Mouse (Mus musculus) urinary bladder, adult 2 months (tissue): ENCODE results near the gene Muc20. TPM values are rescaled to one million over a fixed set of nuclear protein-coding genes. Genes with fewer than 3 reads are reported as not detected.

Experiments used
- DNase-seq: peaks from one replicate; pipeline ENCODE4 v3.0.0; 2022; ENCODE audit warnings: low spot score
- polyA plus RNA-seq: library from polyadenylated mRNA; depleted of rRNA; stranded (reverse); fragments of >200 nt; gene quantifications from 2 replicates; pipeline ENCODE4 v1.2.3, GENCODE M21; 2012

The Muc20 gene
- polyA plus RNA-seq, 1 experiment, result 0.19 TPM

DNA sequence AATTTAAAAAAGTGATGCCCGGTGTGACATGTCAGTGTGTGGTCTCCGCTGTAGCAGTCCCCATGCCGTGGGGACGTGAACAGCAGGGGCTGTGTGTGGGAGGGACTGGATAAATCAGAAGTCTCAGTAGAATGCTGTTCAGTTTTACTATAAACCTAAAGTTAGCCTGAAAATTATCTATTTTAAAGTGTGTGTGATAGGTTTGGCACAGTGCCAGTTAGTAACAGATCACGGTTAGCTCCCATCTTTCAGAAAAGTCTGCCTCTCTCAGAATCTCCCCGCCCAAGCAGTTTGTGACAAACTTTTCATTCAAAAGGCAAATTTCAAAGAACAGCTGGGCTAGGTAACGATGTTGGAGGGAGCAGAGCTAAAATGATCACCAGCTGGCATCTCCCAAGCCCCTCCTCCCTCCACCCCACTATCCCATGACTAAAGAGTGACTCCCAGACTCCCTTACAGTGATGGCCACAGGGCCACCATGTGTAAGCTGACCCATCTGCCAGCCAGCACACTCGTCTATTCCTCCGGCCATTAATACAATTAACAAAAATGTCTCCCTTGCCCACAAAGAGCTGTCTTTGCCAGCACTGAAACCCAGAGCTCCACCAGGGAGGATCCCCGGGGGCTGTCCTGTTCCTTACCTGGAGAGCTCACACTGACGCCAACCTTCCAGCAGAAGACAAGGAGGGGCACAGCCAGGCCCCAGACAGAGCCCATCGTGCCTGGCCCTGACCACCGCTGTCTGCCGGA is 384 bp downstream of the Muc20 start:
- no peak for DNase-seq

DNA sequence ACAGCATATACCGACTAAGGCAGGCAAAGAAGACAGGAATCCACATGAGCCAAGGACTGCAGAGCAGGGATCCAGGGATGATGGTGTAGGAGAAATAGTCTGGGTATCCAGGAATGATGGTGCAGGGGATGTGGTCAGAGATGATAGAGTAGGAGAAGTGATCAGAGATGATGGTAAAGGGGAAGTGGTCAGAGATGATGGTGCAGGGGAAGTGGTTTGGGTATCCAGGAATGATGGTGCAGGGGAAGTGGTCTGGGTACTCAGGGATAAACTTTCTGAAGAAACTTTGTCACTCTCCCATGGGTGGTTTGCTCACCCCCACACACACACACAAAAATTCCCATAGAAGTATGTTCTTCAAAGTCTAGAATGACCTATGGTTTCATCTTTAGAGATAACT is 2.1 kb downstream of the Muc20 start:
- DNase-seq, result no peak

- DNase-seq, result no peak
Observed at GRCm38 (mm10) chr16:32790056-32790455, 7.2 kb downstream of the Muc20 start.

DNA sequence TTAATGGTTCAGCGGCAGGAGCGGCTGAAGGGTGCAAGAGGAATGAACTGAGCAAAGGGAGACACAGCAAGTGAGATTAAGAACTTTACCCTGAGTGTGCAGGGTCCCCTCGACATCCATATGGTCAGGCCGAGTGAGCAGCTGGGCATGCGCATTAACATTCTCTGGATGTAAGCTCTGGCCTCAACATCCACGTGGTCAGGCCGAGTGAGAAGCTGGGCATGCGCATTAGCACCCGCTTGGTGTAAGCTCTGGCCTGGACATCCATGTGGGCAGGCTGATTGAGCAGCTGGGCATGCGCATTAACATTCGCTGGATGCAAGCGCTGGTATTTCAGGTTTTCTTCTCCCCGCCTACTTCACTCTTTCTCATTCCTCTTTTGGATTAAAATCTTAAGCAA is 12.4 kb downstream of the Muc20 start:
- DNase-seq, result no peak

- no peak for DNase-seq
Observed at GRCm38 (mm10) chr16:32783324-32784062, 13.7 kb downstream of the Muc20 start.

DNA sequence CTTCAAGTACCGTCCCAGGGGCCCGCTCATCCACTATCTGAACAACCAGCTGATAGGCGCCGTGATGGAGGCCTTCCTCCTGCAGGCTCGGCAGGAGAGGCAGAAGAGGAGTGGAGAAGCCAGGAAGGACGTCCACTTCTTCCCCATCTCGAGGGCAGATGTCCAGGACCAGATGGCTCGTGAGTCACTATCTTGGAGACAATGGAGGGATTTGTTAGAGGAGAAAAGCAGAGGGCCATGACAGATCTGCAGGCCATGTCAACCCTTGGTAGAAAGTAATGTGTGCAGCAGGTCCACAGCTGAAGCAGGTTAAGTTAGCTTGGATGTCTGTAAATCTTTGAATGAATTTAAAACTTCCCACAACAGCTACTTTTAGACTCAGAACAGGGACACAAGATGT is 18.3 kb downstream of the Muc20 start:
- DNase-seq, result no peak

GRCm38 (mm10) chr16:32776676-32777075 is 20.6 kb downstream of the Muc20 start:
- no peak for DNase-seq

DNA sequence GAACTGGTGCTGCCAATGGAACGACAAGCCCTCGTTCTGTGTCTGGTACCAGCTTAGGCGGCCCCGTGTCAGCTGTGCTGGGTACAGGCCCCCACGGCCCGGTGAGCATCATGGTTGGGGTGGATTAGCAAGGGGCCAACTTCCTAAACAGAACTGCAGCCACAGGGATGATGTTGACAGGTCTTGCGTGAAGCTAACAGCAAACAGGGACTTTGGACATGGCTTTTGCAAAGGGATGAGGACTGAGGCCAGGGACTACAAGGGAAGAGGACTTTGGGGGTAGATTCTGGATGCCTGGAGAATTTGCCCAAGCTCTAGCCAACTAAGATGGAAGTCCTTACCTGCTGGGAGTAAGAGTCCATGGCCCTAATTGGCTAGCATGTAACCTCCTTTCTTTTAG is 30.3 kb downstream of the Muc20 start:
- DNase-seq, result no peak

DNA sequence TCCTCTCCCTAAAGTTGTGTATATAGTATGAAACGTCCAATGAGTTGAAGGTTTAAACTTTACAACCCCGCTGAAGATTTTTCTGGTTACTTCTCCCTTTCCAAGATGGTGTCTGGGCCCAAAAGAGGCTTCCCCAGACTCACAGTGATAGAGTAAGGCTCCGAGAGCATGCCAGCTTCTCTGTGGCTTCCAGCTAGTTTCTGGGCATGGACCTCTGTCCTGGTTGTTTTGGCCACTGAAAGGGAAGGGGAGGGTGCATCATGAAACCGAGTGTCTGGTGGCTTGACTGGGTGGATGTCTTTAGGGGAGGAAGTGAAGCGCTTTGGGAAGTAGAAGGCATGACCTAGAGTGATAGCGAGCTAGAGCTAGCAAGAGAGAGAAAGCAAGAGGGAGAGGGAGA is 32.3 kb downstream of the Muc20 start:
- no peak for DNase-seq

DNA sequence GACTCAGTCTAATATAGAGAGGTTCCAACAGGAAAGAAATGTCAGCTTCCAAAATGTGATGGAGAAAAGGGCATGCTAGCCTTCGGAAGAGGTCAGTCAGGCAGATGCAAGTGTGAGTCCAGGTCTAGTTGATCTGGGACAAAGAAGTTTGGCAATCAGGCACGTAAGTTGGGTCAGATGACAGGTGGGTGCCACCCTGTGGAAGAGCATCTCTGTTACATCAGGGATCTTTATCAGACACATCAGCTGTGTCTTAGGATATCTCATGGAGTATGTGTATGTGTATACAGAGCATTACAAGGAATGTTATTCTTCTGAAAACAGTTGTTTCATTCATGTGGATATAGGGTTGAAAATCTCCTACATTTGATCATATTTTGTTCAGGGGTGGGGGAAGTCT is 32.7 kb downstream of the Muc20 start:
- DNase-seq, result no peak

- DNase-seq, result no peak
Observed at GRCm38 (mm10) chr16:32750242-32751127, 46.8 kb downstream of the Muc20 start.

DNA sequence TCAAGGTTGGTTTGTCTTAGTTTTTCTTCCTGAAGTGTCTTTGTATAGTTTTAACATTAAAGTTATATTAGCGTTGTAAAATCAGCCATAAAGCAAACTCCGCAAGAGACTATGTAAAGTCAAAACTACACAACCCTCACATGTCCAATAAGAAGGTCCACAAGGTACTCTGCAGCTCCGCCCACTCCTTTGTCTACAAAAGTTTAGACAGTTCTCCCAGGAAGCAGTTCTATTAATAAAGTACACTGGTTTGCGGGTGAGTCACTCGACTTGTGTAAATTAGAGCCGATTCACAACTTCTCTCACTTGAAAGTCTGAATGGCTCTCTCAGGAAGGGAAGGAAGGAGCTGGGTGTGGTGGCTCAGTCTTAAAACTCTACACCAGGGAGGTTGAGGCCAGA is 51.4 kb downstream of the Muc20 start:
- DNase-seq, result no peak

DNA sequence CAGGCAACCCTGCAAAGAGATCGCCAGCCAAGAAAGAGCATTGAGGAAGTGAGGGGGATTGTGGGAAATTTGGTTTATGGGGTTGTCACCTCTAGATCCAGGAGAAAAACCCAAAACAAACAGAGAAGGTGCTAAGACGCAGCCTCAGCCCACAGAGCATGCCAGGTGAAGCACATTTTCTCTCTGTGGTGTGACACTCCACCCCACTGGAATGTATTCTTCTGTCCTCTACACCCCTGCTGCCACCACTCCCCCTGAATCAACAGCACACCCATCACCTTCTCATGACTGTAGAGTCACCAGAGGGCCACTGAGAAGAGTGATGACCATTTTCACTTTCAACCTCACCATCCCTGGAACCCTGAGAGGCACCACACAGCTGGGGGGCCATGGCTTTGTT is 54.5 kb downstream of the Muc20 start:
- DNase-seq, result no peak

DNA sequence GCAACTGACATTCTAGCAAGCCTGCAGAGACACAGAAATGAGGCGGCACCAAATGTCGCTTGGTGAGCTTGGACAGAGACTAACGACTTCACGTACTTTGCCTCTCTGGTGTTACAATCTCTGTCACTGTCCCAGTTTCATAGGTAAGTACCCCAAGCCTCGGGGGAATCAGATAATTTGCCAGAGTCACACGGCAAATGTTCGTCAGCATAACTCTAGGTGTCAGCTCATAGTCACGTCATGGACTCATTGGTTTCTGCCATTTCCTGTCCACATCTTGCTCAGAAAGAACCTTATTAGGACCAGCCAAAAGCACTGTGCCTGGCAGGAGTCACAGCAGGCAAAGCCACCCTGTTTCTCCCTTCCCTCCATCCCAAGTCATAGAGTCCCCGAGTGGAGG is 55.9 kb downstream of the Muc20 start:
- DNase-seq, result no peak

GRCm38 (mm10) chr16:32740003-32740663 is 57.1 kb downstream of the Muc20 start:
- no peak for DNase-seq

GRCm38 (mm10) chr16:32736022-32736421 is 61.2 kb downstream of the Muc20 start:
- no peak for DNase-seq

- no peak for DNase-seq
Observed at GRCm38 (mm10) chr16:32735586-32735985, 61.6 kb downstream of the Muc20 start, which contains the start of gene Muc4. Gene Muc4, plus strand, starts transcription at chr16:32735886.

DNA sequence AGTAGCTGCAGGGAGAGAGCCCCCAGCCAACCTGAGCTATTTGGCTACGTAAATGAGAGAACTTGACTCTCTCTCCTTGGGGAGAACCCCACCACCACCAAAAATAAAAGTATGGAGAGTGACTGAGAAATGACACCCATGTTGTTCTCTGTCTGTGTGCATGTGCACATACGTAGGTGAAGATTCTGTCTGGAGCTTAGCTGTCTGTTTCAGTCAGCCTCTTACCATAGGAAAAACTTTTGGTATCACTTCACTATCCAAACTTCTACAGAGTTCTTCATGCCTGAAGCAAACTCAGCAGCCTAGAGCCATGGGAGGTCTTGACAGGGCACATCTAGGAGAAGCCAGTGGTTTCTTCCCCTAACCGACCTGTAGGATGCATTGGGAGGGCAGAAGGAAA is 64.0 kb downstream of the Muc20 start:
- DNase-seq, result no peak

GRCm38 (mm10) chr16:32728730-32729129 is 68.5 kb downstream of the Muc20 start:
- DNase-seq, result no peak

GRCm38 (mm10) chr16:32728240-32728639 is 69.0 kb downstream of the Muc20 start:
- no peak for DNase-seq
